In genomic region chr9:15510557-15511310, GRCm38 (mm10) we compare ENCODE assay signal across 13 mouse cellular contexts. TPM values are rescaled to one million over a fixed set of nuclear protein-coding genes. Genes with fewer than 3 reads are reported as not detected.
DNase-seq lines count a peak whose midpoint lies in the region; ATAC-seq and TF ChIP-seq lines count a peak whose summit lies in the region.
"Had no signal": no experiment of that assay in that cellular context is flagged by ENCODE, and none has a peak within 500 bp of the region (broad histone marks: within the 10 kb centered on the region; RNA-seq: fewer than 3 reads in every experiment).

No protein-coding gene starts in this region.

- no peaks in the 10 kb centered on the region for H3K27me3 ChIP-seq in heart, adult 2 months (ENCODE audit: control insufficient read depth, insufficient read depth, low read length)
- H3K27me3 ChIP-seq in neural tube, embryonic 12.5 days (replicated peaks) = peaks cover 11% of the 10 kb centered on the region; the same call in 1 of the 2 replicates
- no peaks in the 10 kb centered on the region for H3K27me3 ChIP-seq in hindbrain, postnatal 0 days (ENCODE audit: insufficient read depth, low read length)
- H3K27me3 ChIP-seq: embryonic facial prominence, embryonic 13.5 days; liver, embryonic 13.5 days had no signal

- peak; percentile 15; the same call in 1 of the 2 replicates for TF ChIP-seq CTCF in heart, adult 2 months (IDR thresholded peaks at IDR 0.05)
- peak; percentile 27; the same call in 1 of the 2 replicates for TF ChIP-seq CTCF in hindbrain, postnatal 0 days (IDR thresholded peaks at IDR 0.05; ENCODE audit: low read depth)

- 37% methylated on average over 3 of the region's 3 CpGs for WGBS in heart, adult 2 months
- WGBS in neural tube, embryonic 12.5 days = 59% methylated on average over 3 of the region's 3 CpGs
- 27% methylated on average over 3 of the region's 3 CpGs for WGBS in hindbrain, postnatal 0 days

- H3K4me1 ChIP-seq in heart, adult 2 months (ENCODE audit: control insufficient read depth, insufficient read depth, low read length) = peaks cover 40% of the 10 kb centered on the region
- peaks cover 20% of the 10 kb centered on the region; the same call in 1 of the 2 replicates for H3K4me1 ChIP-seq in neural tube, embryonic 12.5 days
- H3K4me1 ChIP-seq in hindbrain, postnatal 0 days (ENCODE audit: insufficient read depth, low read length) = peaks cover 9% of the 10 kb centered on the region; the same call in 1 of the 2 replicates

- no peaks in the 10 kb centered on the region for H3K9me3 ChIP-seq in neural tube, embryonic 12.5 days
- no peaks in the 10 kb centered on the region for H3K9me3 ChIP-seq in hindbrain, postnatal 0 days (ENCODE audit: low read length)
- H3K9me3 ChIP-seq: embryonic facial prominence, embryonic 13.5 days; liver, embryonic 13.5 days had no signal

- no peak for TF ChIP-seq POLR2A in heart, adult 2 months (IDR thresholded peaks at IDR 0.05; ENCODE audit: insufficient read depth, low read depth, low read length)

- no peak overlapping the region for H3K4me3 ChIP-seq in heart, adult 2 months
- H3K4me3 ChIP-seq in neural tube, embryonic 12.5 days = no peak overlapping the region
- H3K4me3 ChIP-seq in hindbrain, postnatal 0 days (ENCODE audit: low read length) = no peak overlapping the region
- H3K4me3 ChIP-seq: embryonic facial prominence, embryonic 13.5 days; liver, embryonic 13.5 days had no signal

- no peak overlapping the region for H3K27ac ChIP-seq in heart, adult 2 months
- no peak overlapping the region for H3K27ac ChIP-seq in neural tube, embryonic 12.5 days
- H3K27ac ChIP-seq in hindbrain, postnatal 0 days = peak overlapping the region; percentile 12; the same call in 1 of the 2 replicates
- H3K27ac ChIP-seq: embryonic facial prominence, embryonic 13.5 days; liver, embryonic 13.5 days; macrophage had no signal

- intact Hi-C loops in heart, adult 2 months (cut with DNase I) = no loop called here
- intact Hi-C loops in heart, postnatal 10 days (cut with DNase I) = no loop called here

- no peak overlapping the region for H3K9ac ChIP-seq in heart, adult 2 months (ENCODE audit: low read depth, low read length)
- 0 out of 2 replicates have a peak overlapping the region, but pooled peaks have one; percentile 17 for H3K9ac ChIP-seq in neural tube, embryonic 12.5 days
- no peak overlapping the region for H3K9ac ChIP-seq in hindbrain, postnatal 0 days (replicated peaks; ENCODE audit: low read length)
- H3K9ac ChIP-seq: embryonic facial prominence, embryonic 13.5 days; liver, embryonic 13.5 days had no signal

- TF ChIP-seq EP300 in heart, adult 2 months (IDR thresholded peaks at IDR 0.05; ENCODE audit: insufficient read depth, low read depth, low read length) = no peak

- peak; percentile 46; the same call in 1 of the 2 replicates for ATAC-seq in neural tube, embryonic 12.5 days (ENCODE audit: low FRiP score, low read depth)
- peak; percentile 60 for ATAC-seq in hindbrain, postnatal 0 days
- ATAC-seq: CD4-positive, CD25-positive, alpha-beta regulatory T cell, adult 4 months had no signal

- no peak for DNase-seq in heart, adult 2 months
- DNase-seq in heart, postnatal 10 days = no peak
- no peak for DNase-seq in neural tube, embryonic 10.5 days (ENCODE audit: extremely low spot score, low spot score)
- peak; percentile 78 for DNase-seq in hindbrain, postnatal 0 days (ENCODE audit: low spot score)
- no peak for DNase-seq in thymus, adult 18-20 months
- no peak for DNase-seq in embryo, embryonic 10 days (ENCODE audit: low spot score)
- DNase-seq: kidney, adult 9 months; liver, embryonic 13.5 days; right cerebral cortex, adult 18-20 months had no signal

- peaks cover 3% of the 10 kb centered on the region; the same call in 1 of the 2 replicates for H3K79me2 ChIP-seq in heart, adult 2 months (replicated peaks; ENCODE audit: control insufficient read depth, insufficient read depth, low read length)

- no peak overlapping the region for H3K4me2 ChIP-seq in neural tube, embryonic 12.5 days (replicated peaks)
- no peak overlapping the region for H3K4me2 ChIP-seq in hindbrain, postnatal 0 days (ENCODE audit: low read depth, low read length)
- H3K4me2 ChIP-seq: embryonic facial prominence, embryonic 13.5 days; liver, embryonic 13.5 days had no signal

- peaks cover 16% of the 10 kb centered on the region; the same call in 1 of the 2 replicates for H3K36me3 ChIP-seq in heart, adult 2 months (ENCODE audit: control insufficient read depth, insufficient read depth, low read length)
- no peaks in the 10 kb centered on the region for H3K36me3 ChIP-seq in neural tube, embryonic 12.5 days
- H3K36me3 ChIP-seq in hindbrain, postnatal 0 days (ENCODE audit: insufficient read depth, low read length) = no peaks in the 10 kb centered on the region

RNA-seq across cellular contexts. Expression of gene Smco4, which starts 17.5 kb away (rescaled TPM):
- 10 to 100 TPM; 24.9 to 25.8 TPM for total RNA-seq in heart, adult 2 months (2021)
- polyA plus RNA-seq in heart, adult 2 months (2012; rRNA removed) = 16.5 and 34.0 TPM in 2 replicates
- total RNA-seq in heart, postnatal 10 days (2021) = 10 to 100 TPM; 23.5 to 27.9 TPM
- polyA plus RNA-seq in neural tube, embryonic 12.5 days (2016; fragmentation: Nextera tagmentation; extraction: Ambion mirVana) = 0.91 and 1.4 TPM in 2 replicates
- 3.6 and 6.1 TPM in 2 replicates for total RNA-seq in hindbrain, postnatal 0 days (2014; rRNA removed)
- polyA plus RNA-seq in hindbrain, postnatal 0 days (2015; fragmentation: Nextera tagmentation; extraction: Ambion mirVana) = 0.60 and 1.3 TPM in 2 replicates
